Mouse (Mus musculus) liver, embryonic 14.5 days (tissue): Measurements from ENCODE around the gene Fpr3. TPM values are rescaled to one million over a fixed set of nuclear protein-coding genes. Genes with fewer than 3 reads are reported as not detected.

ENCODE experiments used
- ATAC-seq: fragments of 200-750 bp; cut with Nextera tagmentation; 2 replicates; pipeline ENCODE4 v1.8.0; 2017; ENCODE audit warnings: moderate number of reproducible peaks, mild to moderate bottlenecking, moderate library complexity; ENCODE audit not compliant: insufficient read depth
- DNase-seq, 3 experiments: peaks; one replicate each; pipeline ENCODE4 v3.0.0-alpha.2; 2012 to 2013; ENCODE audit warnings: low read depth in 3 of 3, low spot score in 3 of 3
- H3K27ac ChIP-seq: fragments of 300-500 bp; sonication (generic); 2 replicates; pipeline ENCODE4 v1.5.1; 2014; ENCODE audit warnings: moderate library complexity, mild to moderate bottlenecking, control low read depth, inconsistent platforms
- H3K27me3 ChIP-seq: fragments of 300-500 bp; sonication (generic); 2 replicates; pipeline ENCODE4 v1.6.1; 2014; ENCODE audit warnings: mild to moderate bottlenecking, low read length, moderate library complexity; ENCODE audit not compliant: control insufficient read depth, insufficient read depth
- H3K36me3 ChIP-seq: fragments of 300-500 bp; sonication (generic); replicated peaks from 2 replicates; pipeline ENCODE4 v1.6.1; 2014; ENCODE audit warnings: low read depth; ENCODE audit not compliant: control insufficient read depth, insufficient read depth
- H3K4me1 ChIP-seq, 2 experiments: fragments of 200-500 bp in 1 of 2; fragments of 300-500 bp in 1 of 2; sonication (generic) in 1 of 2; replicated peaks; 2 replicates each; pipeline ENCODE4 v1.6.1; 2012 to 2014; ENCODE audit warnings: antibody characterized with exemption in 1 of 2, inconsistent platforms in 1 of 2, low read length in 1 of 2; ENCODE audit not compliant: control insufficient read depth in 2 of 2, insufficient read depth in 2 of 2
- H3K4me2 ChIP-seq: fragments of 300-500 bp; sonication (generic); 2 replicates; pipeline ENCODE4 v1.6.1; 2014; ENCODE audit warnings: low read depth, mild to moderate bottlenecking, control low read depth, moderate library complexity
- H3K4me3 ChIP-seq, 2 experiments: fragments of 200-500 bp in 1 of 2; fragments of 300-500 bp in 1 of 2; sonication (generic) in 1 of 2; 2 replicates each; pipeline ENCODE4 v1.5.1; 2012 to 2014; ENCODE audit warnings: low read depth in 2 of 2, low read length in 2 of 2, mild to moderate bottlenecking in 2 of 2, control low read depth in 1 of 2, inconsistent platforms in 1 of 2, moderate library complexity in 1 of 2; ENCODE audit not compliant: insufficient read depth in 1 of 2
- H3K9ac ChIP-seq: fragments of 300-500 bp; sonication (generic); replicated peaks from 2 replicates; pipeline ENCODE4 v1.6.1; 2014; ENCODE audit warnings: mild to moderate bottlenecking, control low read depth, moderate library complexity
- H3K9me3 ChIP-seq: fragments of 300-500 bp; sonication (generic); 2 replicates; pipeline ENCODE4 v1.6.1; 2016; ENCODE audit warnings: low read length, mixed read lengths; ENCODE audit not compliant: control insufficient read depth
- CTCF ChIP-seq: IDR thresholded peaks from 2 replicates; pipeline ENCODE4 v1.5.1; 2016; ENCODE audit warnings: antibody characterized with exemption, low read depth, control low read depth
- EP300 ChIP-seq: IDR thresholded peaks from 2 replicates; pipeline ENCODE4 v1.6.1; 2016; ENCODE audit warnings: antibody characterized with exemption, low read depth
- WGBS: fragments of 180-500 bp; shearing (Covaris S2); extraction: QIAGEN DNeasy Blood & Tissue Kit; methylation state at CpG from one replicate; pipeline ENCODE4 v1.1.7; 2014; ENCODE audit not compliant: insufficient replicate concordance; 5-methylcytosine and 5-hydroxymethylcytosine counted together
- polyA plus RNA-seq, 2 experiments: library from polyadenylated mRNA; depleted of rRNA in 1 of 2; stranded (reverse) in 1 of 2; unstranded in 1 of 2; fragments of >200 nt; fragmentation: Nextera tagmentation in 1 of 2; extraction: Ambion mirVana in 1 of 2; gene quantifications; 2 replicates each; pipeline versions ENCODE4 v1.2.1 to v1.2.3; 2012 to 2014

Fpr3 gene
- polyA plus RNA-seq, 2 experiments: not detected

DNA sequence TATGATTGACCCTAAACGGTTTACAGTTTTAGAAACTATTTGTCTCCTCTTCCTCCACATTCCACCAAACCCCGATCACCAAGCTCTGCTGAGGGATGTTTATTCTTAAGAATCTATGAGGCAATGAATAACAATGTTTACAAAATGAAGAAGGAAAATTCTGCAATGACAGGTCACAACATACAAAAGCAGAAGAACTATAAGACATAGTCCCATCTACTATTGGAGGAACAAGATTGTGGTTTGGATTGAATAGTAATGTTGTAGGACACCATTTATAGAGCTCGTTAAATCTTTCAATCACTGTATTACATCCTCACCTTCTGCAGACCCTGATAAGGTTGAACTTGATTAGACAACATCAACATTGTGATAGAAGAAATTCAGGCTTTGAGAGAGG, 5.0 kb upstream of the Fpr3 start:
- no peak for TF ChIP-seq EP300
- TF ChIP-seq CTCF: no peak
- Histone ChIP-seq H3K36me3 (no peaks in the 10 kb centered on the region), H3K9me3 (no peaks in the 10 kb centered on the region), H3K27me3 (no peaks in the 10 kb centered on the region), H3K27ac (no peak overlapping the region), H3K9ac (no peak overlapping the region), H3K4me1 (no peaks in the 10 kb centered on the region), H3K4me2 (no peak overlapping the region), H3K4me3 (no peak overlapping the region)
- WGBS: 42% methylated on average over 3 of the region's 3 CpGs
- ATAC-seq (no peak), DNase-seq (no peak)

GRCm38 (mm10) chr17:17883840-17884239, 3.8 kb upstream of the Fpr3 start, which contains the start of gene Fpr1:
Fpr1 (minus strand) TSS chr17:17883940.
- H3K4me3 ChIP-seq: no peak within 1 kb of the TSS
- DNase-seq (no peak), ATAC-seq (no peak)
- no peak within 1 kb of the TSS for H3K9ac ChIP-seq
- H3K27ac ChIP-seq: no peak within 1 kb of the TSS
- no peaks in the 10 kb centered on the region for H3K27me3 ChIP-seq
- no peak within 1 kb of the TSS for H3K4me2 ChIP-seq
- no peaks in the 10 kb centered on the region for H3K9me3 ChIP-seq
- H3K4me1 ChIP-seq: no peaks in the 10 kb centered on the region
- TF ChIP-seq CTCF: no peak
- no peak for TF ChIP-seq EP300
- H3K36me3 ChIP-seq: no peaks in the 10 kb centered on the region
- 23% methylated on average over 1 of the region's 1 CpGs for WGBS

DNA sequence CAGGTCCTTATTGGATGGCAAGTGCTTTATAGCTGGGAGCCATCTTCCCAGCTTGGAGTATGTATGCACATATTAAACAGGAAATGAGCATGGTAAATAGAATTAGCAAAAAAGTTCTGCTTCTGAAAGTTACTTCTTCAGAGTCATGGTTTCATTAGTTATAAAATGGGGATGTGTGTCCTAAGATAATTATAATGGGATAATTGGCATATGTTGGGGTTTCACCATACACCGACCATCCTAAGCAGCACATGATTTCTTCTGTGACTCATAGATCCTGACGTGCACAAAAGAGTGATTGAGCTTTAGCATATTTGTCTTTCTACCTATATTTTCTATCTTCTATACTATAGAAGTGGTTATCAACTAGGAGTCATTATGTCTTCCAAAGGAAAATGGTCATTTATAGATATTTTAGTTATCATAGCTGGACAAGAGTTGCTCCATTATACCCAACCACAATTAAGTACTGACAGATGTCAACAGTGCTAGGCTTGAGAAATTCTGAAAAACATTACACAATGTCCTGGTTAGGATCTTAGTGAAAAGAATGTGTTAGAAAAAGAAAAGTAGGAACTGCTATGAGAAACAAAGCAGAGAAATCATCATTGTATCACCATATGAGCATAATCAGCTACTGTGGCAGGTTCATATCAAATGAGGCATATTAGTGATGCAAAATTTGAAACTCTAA, 2.2 kb downstream of the Fpr3 start:
- no peak overlapping the region for H3K27ac ChIP-seq
- no peaks in the 10 kb centered on the region for H3K4me1 ChIP-seq
- 61% methylated on average over 2 of the region's 2 CpGs for WGBS
- ATAC-seq: no peak
- no peaks in the 10 kb centered on the region for H3K36me3 ChIP-seq
- no peak overlapping the region for H3K4me2 ChIP-seq
- H3K27me3 ChIP-seq: no peaks in the 10 kb centered on the region
- TF ChIP-seq CTCF (no peak), EP300 (no peak)
- H3K9ac ChIP-seq: no peak overlapping the region
- no peak overlapping the region for H3K4me3 ChIP-seq
- H3K9me3 ChIP-seq: no peaks in the 10 kb centered on the region
- no peak for DNase-seq

DNA sequence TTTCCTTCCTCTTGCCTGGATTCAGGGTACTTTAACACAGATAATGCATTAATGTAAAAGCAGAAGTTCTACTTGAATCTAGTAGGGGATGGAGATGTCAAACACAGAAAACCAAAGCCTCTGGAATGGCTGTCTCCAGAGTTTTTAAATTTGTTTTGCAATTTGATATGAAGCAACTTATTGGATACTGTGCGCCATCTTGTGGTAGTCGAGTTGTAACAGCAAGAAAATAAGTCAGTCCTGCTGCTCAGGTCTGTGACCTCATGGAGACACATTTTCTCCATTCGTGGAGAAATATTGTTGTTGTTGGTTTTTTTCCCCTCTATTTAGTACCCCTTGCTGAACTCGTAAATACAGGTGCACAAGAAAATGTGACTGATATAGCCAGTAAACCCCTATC, 8.4 kb downstream of the Fpr3 start:
- Histone ChIP-seq H3K9me3 (no peaks in the 10 kb centered on the region), H3K27ac (no peak overlapping the region), H3K9ac (no peak overlapping the region), H3K4me2 (no peak overlapping the region), H3K36me3 (no peaks in the 10 kb centered on the region), H3K27me3 (no peaks in the 10 kb centered on the region), H3K4me1 (no peaks in the 10 kb centered on the region), H3K4me3 (no peak overlapping the region)
- ATAC-seq: no peak
- WGBS: 2% methylated on average over 4 of the region's 4 CpGs
- peak; percentile 53 for TF ChIP-seq CTCF
- no peak for TF ChIP-seq EP300
- peak in 2 of 3 experiments; percentile 4 to 35 for DNase-seq

GRCm38 (mm10) chr17:17899268-17899667, 11.6 kb downstream of the Fpr3 start:
- H3K27me3 ChIP-seq: no peaks in the 10 kb centered on the region
- no peak for TF ChIP-seq EP300
- no peak; the same call in 1 of the 2 replicates for TF ChIP-seq CTCF
- DNase-seq: no peak
- H3K9me3 ChIP-seq: no peaks in the 10 kb centered on the region
- H3K27ac ChIP-seq: no peak overlapping the region
- H3K36me3 ChIP-seq: no peaks in the 10 kb centered on the region
- no peaks in the 10 kb centered on the region for H3K4me1 ChIP-seq
- no peak overlapping the region for H3K4me2 ChIP-seq
- WGBS: 61% methylated on average over 2 of the region's 2 CpGs
- no peak for ATAC-seq
- no peak overlapping the region for H3K9ac ChIP-seq
- H3K4me3 ChIP-seq: no peak overlapping the region
